Mouse (Mus musculus) kidney, adult 2 months (tissue): ENCODE measurements at regions not wholly inside any gene's neighbourhood (a gene's known extent, or its start where the extent isn't known, plus 50 kb on each side); places are given as distances from the start of the nearest gene placed in this dataset.
"Not testable (repeated sequence)": the region's sequence is repeated elsewhere in the genome, so short reads cannot be mapped to it uniquely, and the experiment has no call there.

Source experiments
- DNase-seq: peaks from one replicate; pipeline ENCODE4 v3.0.0; 2021
- H3K27ac ChIP-seq: fragments of 200-500 bp; 2 replicates; pipeline ENCODE4 v1.5.1; 2012; ENCODE audit warnings: low read depth, low read length, control low read depth, inconsistent platforms; ENCODE audit not compliant: insufficient read depth
- H3K27me3 ChIP-seq: fragments of 200-500 bp; replicated peaks from 2 replicates; pipeline ENCODE4 v1.6.1; 2012; ENCODE audit warnings: mild to moderate bottlenecking, moderate library complexity, low read length, inconsistent platforms; ENCODE audit not compliant: control insufficient read depth, insufficient read depth
- H3K36me3 ChIP-seq: fragments of 200-500 bp; 2 replicates; pipeline ENCODE4 v1.6.1; 2012; ENCODE audit warnings: mild to moderate bottlenecking, moderate library complexity, low read length, inconsistent platforms; ENCODE audit not compliant: control insufficient read depth, insufficient read depth
- H3K4me1 ChIP-seq: fragments of 200-500 bp; 2 replicates; pipeline ENCODE4 v1.6.1; 2011; ENCODE audit warnings: low read length; ENCODE audit not compliant: control insufficient read depth, insufficient read depth
- H3K4me3 ChIP-seq: fragments of 200-500 bp; 2 replicates; pipeline ENCODE4 v1.5.1; 2011; ENCODE audit warnings: mild to moderate bottlenecking, low read depth, low read length, control low read depth; ENCODE audit not compliant: insufficient read depth
- CTCF ChIP-seq: fragments of 200-500 bp; conservative IDR thresholded peaks from 2 replicates; pipeline ENCODE4 v1.5.1; 2011; ENCODE audit warnings: low read depth, mild to moderate bottlenecking, control low read depth, low read length, moderate library complexity, mixed read lengths; ENCODE audit not compliant: insufficient read depth, insufficient read length
- POLR2A ChIP-seq: fragments of 200-500 bp; IDR thresholded peaks from one replicate; pipeline ENCODE4 v1.6.1; 2011; ENCODE audit warnings: low read depth, low read length, control low read depth
- WGBS: fragments of 180-500 bp; shearing (Covaris S2); methylation state at CpG from one replicate; pipeline ENCODE4 v1.1.7; 2018; 5-methylcytosine and 5-hydroxymethylcytosine counted together

DNA sequence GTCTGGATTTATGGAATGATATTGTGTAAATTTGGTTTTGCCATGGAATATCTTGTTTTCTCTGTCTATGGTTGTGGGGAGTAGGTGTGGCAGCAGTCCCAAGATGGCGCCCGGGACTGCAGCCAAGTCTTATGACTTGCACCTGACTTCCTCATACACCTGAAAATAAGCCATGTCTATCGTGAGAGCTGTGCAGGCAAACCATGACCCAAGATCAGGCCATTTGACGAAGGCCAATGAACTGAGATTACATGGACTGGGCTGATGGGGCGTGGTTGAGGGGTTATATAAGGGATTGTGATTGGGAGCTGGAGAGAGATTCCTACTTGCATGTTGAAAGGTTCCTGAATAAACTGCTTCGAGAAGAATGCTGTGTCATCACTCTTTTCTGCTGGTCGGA, 139.5 kb downstream of the Slc6a15 start:
- H3K27ac ChIP-seq, DNase-seq, H3K4me1 ChIP-seq, H3K4me3 ChIP-seq, H3K27me3 ChIP-seq, H3K36me3 ChIP-seq: not testable (repeated sequence)
- 93% methylated on average over 7 of the region's 7 CpGs for WGBS

DNA sequence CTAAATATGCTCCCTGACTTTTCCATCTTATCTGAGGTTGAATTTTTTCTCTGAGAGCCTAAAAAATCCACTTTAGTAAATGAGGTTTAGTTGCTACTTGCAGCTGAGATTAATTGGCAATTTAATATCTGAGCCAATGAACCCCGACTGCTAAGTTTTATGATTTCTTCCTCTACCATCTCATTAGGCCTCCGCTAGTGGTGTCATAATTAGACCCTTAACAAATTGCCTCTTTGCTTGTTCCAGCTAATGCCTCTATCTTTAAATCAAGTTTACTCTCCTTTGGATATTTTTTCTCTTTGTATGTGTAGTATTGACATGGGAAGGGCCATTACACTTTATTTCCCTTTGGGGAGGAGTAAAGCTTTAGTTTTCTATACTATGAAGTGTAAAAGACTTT, 176.9 kb downstream of the Slc6a15 start:
- no peak for DNase-seq
- H3K4me3 ChIP-seq = no peak overlapping the region
- WGBS = 42% methylated on average over 2 of the region's 2 CpGs
- no peak for TF ChIP-seq CTCF
- no peak for TF ChIP-seq POLR2A
- H3K36me3 ChIP-seq = no peaks in the 10 kb centered on the region
- H3K27ac ChIP-seq = no peak overlapping the region
- H3K4me1 ChIP-seq = no peaks in the 10 kb centered on the region
- H3K27me3 ChIP-seq = no peaks in the 10 kb centered on the region

DNA sequence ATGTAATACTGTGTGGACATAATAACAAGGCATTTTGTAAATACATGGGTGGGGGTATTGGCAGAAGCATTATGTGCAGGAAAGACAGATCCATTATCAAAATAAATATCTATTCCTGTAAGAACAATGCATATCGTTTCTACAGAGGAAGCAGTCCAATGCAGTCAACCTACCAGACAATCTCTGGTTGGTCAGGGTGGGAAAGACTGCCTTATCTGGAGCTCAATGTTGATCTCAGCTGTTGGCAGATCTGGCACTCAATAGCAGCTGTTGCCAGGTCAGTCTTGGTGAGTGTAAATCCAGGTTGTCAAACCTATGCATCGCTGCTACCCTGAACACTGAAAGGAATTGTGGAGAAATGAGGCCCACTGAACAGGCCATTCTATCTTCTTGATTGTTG, 181.9 kb downstream of the Slc6a15 start:
- no peaks in the 10 kb centered on the region for H3K36me3 ChIP-seq
- TF ChIP-seq CTCF = no peak
- TF ChIP-seq POLR2A = no peak
- H3K27me3 ChIP-seq = no peaks in the 10 kb centered on the region
- no peak overlapping the region for H3K4me3 ChIP-seq
- H3K4me1 ChIP-seq = no peaks in the 10 kb centered on the region
- WGBS = 67% methylated on average over 2 of the region's 2 CpGs
- H3K27ac ChIP-seq = no peak overlapping the region
- no peak for DNase-seq

DNA sequence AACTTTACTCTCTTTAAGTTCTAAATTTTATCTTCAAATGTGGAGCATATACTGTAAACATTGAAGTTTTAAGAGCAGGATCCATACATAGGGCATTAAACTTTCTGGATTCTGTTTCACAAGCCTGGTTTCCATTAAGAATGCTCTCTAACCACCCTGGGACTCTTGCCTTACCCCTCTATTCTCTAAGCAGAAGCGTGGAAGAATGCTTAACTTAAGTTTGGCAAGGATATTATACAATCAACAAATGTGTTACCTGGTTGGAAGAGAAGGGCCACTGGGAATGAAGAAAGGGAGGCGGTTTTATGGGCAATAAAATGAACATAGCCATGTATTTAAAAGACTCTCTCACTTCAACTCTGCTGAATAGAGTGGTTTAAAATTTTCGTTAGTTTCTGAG, 217.5 kb downstream of the Slc6a15 start:
- TF ChIP-seq CTCF = no peak
- TF ChIP-seq POLR2A = no peak
- H3K4me3 ChIP-seq = no peak overlapping the region
- no peaks in the 10 kb centered on the region for H3K36me3 ChIP-seq
- no peak overlapping the region for H3K27ac ChIP-seq
- 69% methylated on average over 3 of the region's 3 CpGs for WGBS
- H3K27me3 ChIP-seq = no peaks in the 10 kb centered on the region
- DNase-seq = no peak
- no peaks in the 10 kb centered on the region for H3K4me1 ChIP-seq

DNA sequence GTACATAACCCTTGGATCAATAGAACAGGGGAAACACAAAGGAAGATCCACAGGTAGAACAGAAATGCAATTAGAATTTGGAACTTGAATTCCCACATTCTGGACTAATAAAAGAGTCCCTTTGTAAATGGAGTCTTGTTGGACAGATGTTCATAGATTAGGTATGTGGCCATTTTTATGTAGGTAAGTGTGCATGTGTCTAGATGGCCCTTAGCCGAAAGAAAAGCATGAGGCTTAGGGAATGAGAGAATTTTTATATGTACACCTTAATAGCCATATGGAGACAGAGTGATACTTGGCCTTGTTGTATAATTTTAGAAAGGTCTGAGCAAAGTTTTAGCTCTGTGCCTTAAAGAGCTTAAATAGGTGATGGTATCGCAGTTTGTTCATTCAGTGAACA, 217.9 kb downstream of the Slc6a15 start:
- H3K27ac ChIP-seq = no peak overlapping the region
- no peaks in the 10 kb centered on the region for H3K27me3 ChIP-seq
- H3K4me1 ChIP-seq = no peaks in the 10 kb centered on the region
- WGBS = 97% methylated on average over 2 of the region's 2 CpGs
- no peak overlapping the region for H3K4me3 ChIP-seq
- DNase-seq = no peak
- no peak for TF ChIP-seq POLR2A
- no peaks in the 10 kb centered on the region for H3K36me3 ChIP-seq

DNA sequence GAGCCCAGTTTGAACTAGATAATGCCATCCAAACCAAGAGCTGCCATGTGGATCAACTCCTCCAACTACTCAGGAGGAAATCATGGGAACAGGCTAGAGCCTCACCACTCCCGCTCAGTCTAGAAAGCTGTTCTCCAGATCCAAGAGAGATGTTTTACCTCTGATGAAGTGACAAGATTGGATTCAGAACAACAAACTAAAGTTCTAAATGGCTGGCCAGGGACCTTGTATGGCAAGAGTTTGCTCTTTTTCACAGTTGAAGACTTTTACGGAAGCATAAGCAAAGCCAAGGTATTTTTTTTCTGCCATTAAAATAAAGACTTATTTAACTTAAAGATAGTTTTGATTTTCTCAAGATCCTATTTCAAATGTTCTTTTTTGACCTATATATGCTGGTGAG, 224.4 kb downstream of the Slc6a15 start:
- DNase-seq = no peak
- 68% methylated on average over 2 of the region's 2 CpGs for WGBS
- Histone ChIP-seq H3K27ac (no peak overlapping the region), H3K4me1 (no peaks in the 10 kb centered on the region), H3K36me3 (no peaks in the 10 kb centered on the region), H3K27me3 (no peaks in the 10 kb centered on the region), H3K4me3 (no peak overlapping the region)
- TF ChIP-seq CTCF (no peak), POLR2A (no peak)

DNA sequence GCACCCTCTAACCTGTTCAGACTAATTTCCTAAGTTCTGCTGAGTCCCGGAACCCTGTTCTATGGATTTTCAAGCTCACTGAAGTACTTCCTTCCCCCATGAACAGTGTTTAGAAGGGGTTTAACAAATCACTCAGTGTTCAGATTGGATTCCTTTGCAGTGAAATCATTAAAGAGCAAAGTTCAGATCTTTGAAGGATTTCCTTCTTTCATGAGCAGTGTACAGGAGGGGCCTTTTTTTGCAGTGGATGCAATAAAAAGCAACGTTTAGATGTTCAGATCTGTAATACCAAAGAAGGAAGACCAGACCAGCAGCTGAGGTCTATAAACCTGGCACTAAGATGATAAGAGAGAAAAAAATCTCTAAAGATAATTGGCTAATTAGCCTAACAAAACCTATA, 273.6 kb downstream of the Slc6a15 start:
- WGBS = 68% methylated on average over 2 of the region's 2 CpGs
- Histone ChIP-seq H3K27me3 (no peaks in the 10 kb centered on the region), H3K36me3 (no peaks in the 10 kb centered on the region), H3K27ac (no peak overlapping the region), H3K4me1 (no peaks in the 10 kb centered on the region), H3K4me3 (no peak overlapping the region)
- DNase-seq = no peak
- TF ChIP-seq POLR2A = no peak
- TF ChIP-seq CTCF = no peak

DNA sequence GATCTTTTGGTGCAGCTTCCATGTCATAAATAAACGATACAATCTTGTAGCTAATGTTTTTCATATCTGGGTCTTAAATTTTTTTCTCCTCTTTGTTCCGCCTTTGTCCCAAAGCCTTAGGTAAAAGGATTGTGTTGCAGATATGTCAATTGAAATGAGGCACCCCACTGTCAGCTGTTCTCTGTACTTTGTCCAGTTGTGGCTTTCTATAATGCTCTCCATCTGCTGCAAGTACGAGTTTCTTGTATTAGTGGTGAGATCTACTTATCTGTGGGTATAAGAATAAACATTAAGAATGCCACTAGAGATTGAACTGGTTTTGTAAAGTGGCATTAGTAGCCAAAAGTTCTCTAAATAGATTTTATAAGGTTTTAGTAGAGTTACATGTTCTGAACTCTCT, 282.3 kb downstream of the Slc6a15 start:
- WGBS = 80% methylated on average over 3 of the region's 3 CpGs
- Histone ChIP-seq H3K36me3 (no peaks in the 10 kb centered on the region), H3K27ac (no peak overlapping the region), H3K27me3 (no peaks in the 10 kb centered on the region), H3K4me1 (no peaks in the 10 kb centered on the region), H3K4me3 (no peak overlapping the region)
- TF ChIP-seq CTCF = no peak
- no peak for TF ChIP-seq POLR2A
- no peak for DNase-seq
